Mouse (Mus musculus) lung, postnatal 4 days (tissue): ENCODE data around the gene Plaur.
"Not testable (repeated sequence)": the region's sequence is repeated elsewhere in the genome, so short reads cannot be mapped to it uniquely, and the experiment has no call there.

Source experiments
- DNase-seq, 2 experiments: peaks; one replicate each; pipeline ENCODE4 v3.0.0; 2021

Gene Plaur

GRCm38 (mm10) chr7:24480121-24480941 lies 18.0 kb downstream of the Plaur start:
- DNase-seq = no peak

- no peak for DNase-seq
Observed at GRCm38 (mm10) chr7:24480986-24481473, 18.7 kb downstream of the Plaur start.

- peak; percentile 84 to 88 for DNase-seq
Observed at GRCm38 (mm10) chr7:24481474-24482207, 19.4 kb downstream of the Plaur start, which contains the start of gene Cadm4. Cadm4 (plus strand) TSS chr7:24482023.

- no peak for DNase-seq
Observed at GRCm38 (mm10) chr7:24482208-24483020, 20.1 kb downstream of the Plaur start.

- DNase-seq = not testable (repeated sequence)
Observed at GRCm38 (mm10) chr7:24483291-24483690, 21.0 kb downstream of the Plaur start.

- DNase-seq = no peak
Observed at GRCm38 (mm10) chr7:24485481-24485880, 23.2 kb downstream of the Plaur start.

- DNase-seq = no peak
Observed at GRCm38 (mm10) chr7:24486654-24487130, 24.4 kb downstream of the Plaur start.

- DNase-seq = no peak
Observed at GRCm38 (mm10) chr7:24487403-24487802, 25.1 kb downstream of the Plaur start.

- no peak for DNase-seq
Observed at GRCm38 (mm10) chr7:24488303-24488702, 26.0 kb downstream of the Plaur start.

- peak in 1 of 2 experiments; percentile 33 for DNase-seq
Observed at GRCm38 (mm10) chr7:24499856-24500577, 37.7 kb downstream of the Plaur start.

GRCm38 (mm10) chr7:24500929-24501328 lies 38.6 kb downstream of the Plaur start:
- peak in 1 of 2 experiments; percentile 53 for DNase-seq

GRCm38 (mm10) chr7:24501492-24501891 lies 39.2 kb downstream of the Plaur start:
- peak; percentile 52 to 57 for DNase-seq

- DNase-seq = no peak
Observed at GRCm38 (mm10) chr7:24504004-24504403, 41.7 kb downstream of the Plaur start.

GRCm38 (mm10) chr7:24504868-24505267 lies 42.6 kb downstream of the Plaur start:
- no peak for DNase-seq

- DNase-seq = no peak
Observed at GRCm38 (mm10) chr7:24505447-24506064, 43.3 kb downstream of the Plaur start.

- no peak for DNase-seq
Observed at GRCm38 (mm10) chr7:24506065-24506459, 43.8 kb downstream of the Plaur start.

GRCm38 (mm10) chr7:24506476-24506837 lies 44.2 kb downstream of the Plaur start:
- peak; percentile 33 to 39 for DNase-seq

- DNase-seq = peak; percentile 90 to 91
Observed at GRCm38 (mm10) chr7:24506838-24507725, 44.8 kb downstream of the Plaur start, which contains the start of gene Zfp428. Zfp428 (plus strand) TSS chr7:24507006.

GRCm38 (mm10) chr7:24507726-24508114 lies 45.4 kb downstream of the Plaur start:
- DNase-seq = no peak

- DNase-seq = no peak
Observed at GRCm38 (mm10) chr7:24512355-24512754, 50.1 kb downstream of the Plaur start, which contains the start of gene AC161166.1. AC161166.1 (minus strand) TSS chr7:24512455.
